Mouse (Mus musculus) brain, embryonic 14.5 days (tissue): ENCODE data around the gene Ptgs2.

Source experiments
- CTCF ChIP-seq: fragments of 200-500 bp; IDR thresholded peaks from 2 replicates; pipeline ENCODE4 v1.5.1; 2012; ENCODE audit warnings: inconsistent platforms, mild to moderate bottlenecking, moderate library complexity, borderline replicate concordance; ENCODE audit not compliant: insufficient read depth, insufficient read length; ENCODE audit errors: extremely low read depth
- POLR2A ChIP-seq: fragments of 200-500 bp; IDR thresholded peaks from 2 replicates; pipeline ENCODE4 v1.6.1; 2012; ENCODE audit warnings: mild to moderate bottlenecking, inconsistent platforms, borderline replicate concordance; ENCODE audit not compliant: poor library complexity, insufficient read depth, insufficient read length, severe bottlenecking; ENCODE audit errors: extremely low read depth

DNA sequence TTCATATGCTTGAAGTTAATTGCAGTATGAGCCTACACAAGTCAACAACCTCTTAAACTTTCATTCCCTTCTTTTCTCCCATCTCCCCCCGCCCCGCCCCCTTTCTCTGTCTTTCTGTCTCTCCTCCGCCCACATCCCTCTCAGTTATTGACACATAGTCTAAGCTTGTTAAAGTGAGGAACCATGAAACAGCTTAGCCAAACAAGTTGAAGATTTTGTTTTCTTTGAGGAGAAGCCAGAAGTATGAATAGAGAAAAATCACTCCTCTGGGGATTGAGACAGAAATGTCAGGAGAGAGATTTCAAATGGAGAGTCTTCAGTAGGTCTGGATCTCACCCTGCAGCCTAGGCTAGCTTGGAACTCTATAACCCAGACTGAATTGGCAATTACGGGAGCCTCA, 47.4 kb downstream of the Ptgs2 start:
- TF ChIP-seq POLR2A, result no peak
- TF ChIP-seq CTCF, result no peak
